Mouse (Mus musculus) cerebellum, postnatal 36 days (tissue): Measurements from ENCODE around the gene Klrb1a.
"Not testable (repeated sequence)": the region's sequence is repeated elsewhere in the genome, so short reads cannot be mapped to it uniquely, and the experiment has no call there.

Experiments
- DNase-seq, 2 experiments: peaks; one replicate each; pipeline ENCODE4 v3.0.0; 2021 to 2022; ENCODE audit warnings: mixed read lengths in 2 of 2

Klrb1a gene

GRCm38 (mm10) chr6:128623433-128623832 lies at the start of gene Klrb1a:
TSS of gene Klrb1a (minus strand) at chr6:128623533.
- not testable (repeated sequence) for DNase-seq

- DNase-seq, result no peak
These were observed 46.6 kb upstream of the Klrb1a start for GRCm38 (mm10) chr6:128669936-128670335.

- DNase-seq, result no peak
These were observed 38.9 kb upstream of the Klrb1a start, which contains the start of gene Clec2h for GRCm38 (mm10) chr6:128662206-128662605. TSS of gene Clec2h (plus strand) at chr6:128662385.

GRCm38 (mm10) chr6:128661249-128661648 lies 37.9 kb upstream of the Klrb1a start:
- no peak for DNase-seq

DNA sequence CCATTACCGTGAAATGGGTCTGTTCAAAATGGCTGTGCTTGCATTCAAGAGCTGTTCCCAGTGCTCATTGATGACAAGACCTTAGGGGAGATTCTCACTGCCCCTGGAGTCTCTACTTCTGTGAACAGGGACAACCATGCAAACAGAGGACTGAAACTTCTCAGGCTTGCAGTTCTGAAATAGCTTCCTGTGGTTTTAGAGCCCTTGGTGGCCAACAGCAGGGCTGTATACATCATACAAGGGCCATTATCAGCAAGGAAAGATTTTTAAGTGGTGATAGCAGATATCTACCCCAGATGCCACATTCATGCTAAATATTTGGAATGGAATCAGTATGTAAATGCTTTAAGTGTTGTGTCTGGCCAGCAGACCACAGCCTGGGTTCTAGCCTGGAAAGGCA lies 29.6 kb upstream of the Klrb1a start:
- no peak for DNase-seq

- not testable (repeated sequence) for DNase-seq
These were observed 27.5 kb upstream of the Klrb1a start for GRCm38 (mm10) chr6:128650827-128651226.

- no peak for DNase-seq
These were observed 26.9 kb upstream of the Klrb1a start for GRCm38 (mm10) chr6:128650187-128650586.

DNA sequence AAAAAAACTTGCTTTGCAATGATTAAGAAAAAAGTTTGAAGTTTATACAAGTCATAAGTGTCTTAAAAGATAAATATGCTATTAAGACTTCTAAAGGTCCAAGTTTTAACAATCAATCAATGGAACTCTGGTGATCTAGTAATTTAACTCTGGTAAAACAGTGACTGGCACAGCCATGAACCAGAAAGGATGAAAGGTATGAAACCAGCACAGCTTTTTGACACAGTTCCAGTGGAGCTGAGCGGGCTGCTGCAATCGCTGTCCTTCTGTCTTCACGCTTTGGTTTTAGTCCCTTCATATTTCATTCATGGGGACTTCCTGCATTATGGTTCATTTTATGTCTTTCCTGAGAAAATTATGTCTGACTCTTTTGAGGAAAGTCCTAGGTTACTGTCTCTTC lies 26.3 kb upstream of the Klrb1a start:
- DNase-seq, result no peak

GRCm38 (mm10) chr6:128645708-128646107 lies 22.4 kb upstream of the Klrb1a start:
- not testable (repeated sequence) for DNase-seq

DNA sequence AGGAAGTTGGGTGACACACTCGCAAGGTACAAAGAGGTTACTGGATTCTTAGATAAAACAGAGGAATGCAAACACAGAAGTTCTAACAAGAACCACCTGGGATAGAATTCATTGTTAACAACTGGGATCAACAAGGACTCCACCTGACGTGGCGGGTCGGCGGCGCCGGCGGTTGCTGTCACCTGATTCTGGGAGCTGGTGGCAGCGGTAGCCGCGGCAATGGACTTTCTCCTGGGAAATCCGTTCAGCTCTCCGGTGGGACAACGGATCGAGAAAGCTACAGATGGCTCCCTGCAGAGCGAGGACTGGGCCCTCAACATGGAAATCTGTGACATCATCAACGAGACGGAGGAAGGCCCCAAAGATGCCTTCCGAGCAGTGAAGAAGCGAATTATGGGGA lies 21.4 kb upstream of the Klrb1a start:
- DNase-seq, result not testable (repeated sequence)

- DNase-seq, result no peak
These were observed 20.7 kb upstream of the Klrb1a start for GRCm38 (mm10) chr6:128643999-128644398.

GRCm38 (mm10) chr6:128641116-128641716 lies 17.9 kb upstream of the Klrb1a start:
- DNase-seq, result no peak

DNA sequence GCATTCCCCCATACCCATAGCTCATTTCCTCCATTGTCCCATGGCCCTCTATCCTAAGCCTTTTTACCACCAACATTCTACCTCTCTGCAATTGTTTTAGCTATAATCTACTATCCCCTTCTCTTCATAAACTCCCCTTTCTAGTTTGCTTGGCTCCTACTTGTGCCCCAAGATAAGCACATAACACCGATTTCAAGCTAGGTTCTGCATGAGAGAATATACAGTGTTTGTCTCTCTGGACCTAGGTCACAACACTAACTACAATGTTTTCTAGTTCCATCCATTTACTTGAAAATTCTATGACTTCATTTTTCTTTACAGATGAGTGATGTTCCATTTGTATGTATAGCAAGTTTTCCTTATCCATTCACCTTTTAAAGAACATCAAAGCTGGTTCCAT lies 17.3 kb upstream of the Klrb1a start:
- DNase-seq, result no peak

- not testable (repeated sequence) for DNase-seq
These were observed 7.9 kb upstream of the Klrb1a start for GRCm38 (mm10) chr6:128630912-128631905.

DNA sequence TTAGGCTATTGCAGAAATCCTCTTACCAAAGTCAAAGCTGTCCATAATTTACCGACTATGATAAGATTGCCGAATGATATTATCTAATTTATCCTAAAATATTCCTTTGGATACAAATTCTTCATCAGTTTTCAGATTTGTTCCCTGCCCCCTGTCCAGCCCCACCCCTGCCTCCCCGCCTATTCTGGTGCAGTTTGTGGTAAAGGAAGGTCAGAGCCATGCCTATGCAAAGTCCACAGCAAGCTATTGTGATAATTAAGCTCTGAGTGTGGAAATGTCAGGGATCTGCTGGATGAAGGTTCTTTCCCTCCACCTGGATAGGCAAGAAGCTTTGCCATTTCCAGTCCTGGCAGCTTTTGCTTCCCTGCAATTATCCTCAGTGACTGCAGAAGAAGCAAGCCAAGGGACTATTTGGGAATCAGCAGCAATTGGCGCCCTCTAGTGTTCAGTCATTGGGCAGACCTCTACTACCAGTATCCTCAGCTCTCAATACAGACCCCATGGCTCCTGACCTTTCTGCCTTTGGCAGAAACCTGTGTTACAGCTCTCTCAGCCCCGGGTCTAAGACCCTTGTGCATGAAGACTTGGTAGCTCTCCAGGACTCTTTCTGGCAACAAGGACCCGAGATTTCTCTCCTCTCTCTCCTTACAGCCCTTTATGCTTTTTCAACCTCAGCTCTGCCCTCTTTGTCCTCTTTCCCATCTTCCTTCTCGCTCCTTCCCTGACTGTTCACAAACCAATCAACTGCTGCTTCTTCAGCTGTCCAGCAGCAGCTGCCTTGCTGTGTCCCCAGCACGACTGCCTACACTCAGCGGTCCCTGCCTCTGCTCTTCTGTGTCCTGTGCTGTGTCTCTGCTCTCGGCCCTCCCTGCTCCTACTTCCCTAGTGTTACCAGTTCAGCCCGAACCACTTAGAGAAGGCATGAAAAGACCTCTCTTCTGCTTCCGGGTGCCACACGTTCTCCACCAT lies 6.7 kb upstream of the Klrb1a start:
- DNase-seq, result peak; percentile 47 to 57

DNA sequence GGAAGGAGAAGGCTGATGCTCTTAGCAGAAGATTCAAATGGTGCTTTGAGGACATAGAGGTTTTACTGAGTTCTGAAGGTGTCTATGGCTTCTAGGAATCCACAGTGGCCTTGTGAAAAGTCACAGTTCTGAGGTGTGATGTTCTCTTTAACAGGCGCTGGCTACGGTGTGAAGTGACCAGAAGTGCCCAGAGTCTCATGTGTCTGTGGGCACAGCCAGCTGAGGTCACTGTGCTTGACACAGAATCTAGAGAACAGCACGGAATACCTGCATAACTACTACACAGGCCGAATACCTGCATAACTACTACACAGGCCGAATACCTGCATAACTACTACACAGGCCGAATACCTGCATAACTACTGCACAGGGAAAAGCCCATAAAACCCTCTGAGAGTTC lies 1.9 kb upstream of the Klrb1a start:
- not testable (repeated sequence) for DNase-seq

- no peak for DNase-seq
These were observed 1.1 kb upstream of the Klrb1a start for GRCm38 (mm10) chr6:128624425-128624824.

- DNase-seq, result no peak
These were observed 600 bp downstream of the Klrb1a start for GRCm38 (mm10) chr6:128622733-128623132.

DNA sequence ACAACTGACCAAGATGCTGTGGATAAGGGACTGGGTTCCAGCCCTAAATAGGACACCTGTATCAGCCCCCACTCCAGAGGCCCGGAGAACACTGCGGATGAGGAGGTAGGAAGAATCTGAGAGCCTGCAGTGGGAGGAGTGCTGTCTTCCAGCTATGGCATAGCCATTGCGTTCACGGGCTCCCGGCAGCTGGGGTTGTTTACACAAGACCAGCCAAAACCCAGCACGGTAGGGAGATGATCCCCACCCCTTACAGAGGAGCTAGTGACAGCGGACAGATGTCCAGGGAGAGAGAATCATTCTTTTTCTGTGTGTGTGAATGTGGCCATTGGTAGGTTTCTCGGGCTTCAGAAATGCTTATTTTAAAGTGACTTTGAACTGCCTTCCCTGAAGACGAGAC lies 17.0 kb downstream of the Klrb1a start:
- no peak for DNase-seq

- DNase-seq, result no peak
These were observed 18.8 kb downstream of the Klrb1a start for GRCm38 (mm10) chr6:128604512-128604911.

DNA sequence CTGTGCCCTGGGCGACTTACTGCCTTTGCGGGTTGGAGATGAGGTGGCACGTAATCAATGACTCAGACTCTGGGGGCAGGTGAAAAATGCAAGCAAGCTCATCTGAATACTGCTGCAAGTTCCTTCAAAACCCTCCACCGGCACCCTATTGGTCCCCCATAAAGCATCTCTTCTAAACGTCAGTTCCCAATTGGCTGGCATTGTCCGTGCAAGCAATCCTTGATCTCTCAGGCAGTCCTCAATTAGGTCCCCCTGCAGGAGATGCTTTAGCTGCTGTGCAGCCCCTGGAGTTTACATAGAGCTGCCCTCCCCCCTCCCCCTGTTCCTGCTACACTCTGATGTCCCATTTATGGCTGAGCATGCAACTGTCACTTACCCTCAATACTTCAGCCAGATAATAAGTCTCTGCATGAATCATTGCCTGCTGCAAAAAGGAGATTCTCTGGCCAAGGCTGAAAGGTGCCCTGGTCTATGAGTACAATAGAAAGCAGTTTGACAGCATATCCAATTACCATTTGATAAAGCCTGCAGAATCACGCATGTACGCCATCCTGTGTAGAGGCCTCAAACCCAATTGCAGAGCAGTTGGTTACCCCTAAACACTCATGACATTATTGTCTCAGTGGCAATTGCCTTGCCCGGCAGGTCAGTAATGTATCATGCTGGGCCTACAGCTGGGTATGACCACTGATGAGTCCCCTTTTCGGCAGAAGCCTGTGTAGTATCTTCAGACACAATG lies 20.7 kb downstream of the Klrb1a start:
- DNase-seq, result no peak

DNA sequence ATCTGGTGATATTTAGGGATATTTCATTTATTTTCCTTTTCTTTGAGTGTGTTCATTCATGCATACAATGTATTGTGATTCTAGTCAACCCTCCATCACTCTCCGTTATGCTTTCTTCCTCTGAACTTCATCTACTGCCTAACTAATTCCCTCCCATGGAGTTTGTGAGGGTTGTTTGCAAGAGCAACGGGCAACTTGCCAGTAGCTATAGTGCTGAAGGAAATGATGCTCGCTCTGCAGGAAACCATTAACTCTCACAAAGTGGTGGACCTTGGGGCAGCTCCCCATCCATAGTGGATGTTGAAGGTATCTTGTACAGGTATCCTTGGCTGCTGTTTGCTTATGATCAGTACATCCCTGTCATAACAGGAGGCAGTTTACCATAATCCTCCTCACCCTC lies 21.3 kb downstream of the Klrb1a start:
- DNase-seq, result no peak
